Mouse (Mus musculus): ENCODE data around the gene Abcg1.

DNA sequence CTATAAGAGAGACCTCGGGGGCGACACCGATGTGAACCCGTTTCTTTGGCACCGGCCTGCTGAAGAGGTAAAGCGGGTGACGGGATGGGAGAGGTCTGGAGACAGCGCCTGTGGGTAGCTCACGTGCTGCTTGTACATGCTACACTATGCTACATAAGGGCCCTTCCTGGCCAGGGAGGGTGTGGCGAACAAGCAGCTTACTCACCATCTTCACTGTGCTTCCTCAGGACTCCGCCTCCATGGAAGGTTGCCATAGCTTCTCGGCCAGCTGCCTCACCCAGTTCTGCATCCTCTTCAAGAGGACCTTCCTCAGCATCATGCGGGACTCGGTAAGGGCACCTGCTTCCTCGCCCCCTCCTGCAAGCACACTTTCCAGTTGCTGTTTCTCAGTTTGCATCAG, 50.9 kb downstream of the Abcg1 start:
- no peak for TF ChIP-seq CTCF (IDR thresholded peaks at IDR 0.05; ENCODE audit: insufficient read depth, low read length)
- no peak for TF ChIP-seq POLR2A (IDR thresholded peaks at IDR 0.05; ENCODE audit: borderline replicate concordance, extremely low read depth, low read depth, low read length)
